Mouse (Mus musculus) mouse trophoblast stem cell (cell line): ENCODE measurements around the gene Gm20388.

Source experiments
- in situ Hi-C, 2 experiments: fragments of 300-500 bp; cut with MseI, MboI; formaldehyde crosslinking; loops; 2 replicates in 1 of 2; 3 replicates in 1 of 2; pipeline ENCODE4 v1.15.1; 2025

The Gm20388 gene

DNA sequence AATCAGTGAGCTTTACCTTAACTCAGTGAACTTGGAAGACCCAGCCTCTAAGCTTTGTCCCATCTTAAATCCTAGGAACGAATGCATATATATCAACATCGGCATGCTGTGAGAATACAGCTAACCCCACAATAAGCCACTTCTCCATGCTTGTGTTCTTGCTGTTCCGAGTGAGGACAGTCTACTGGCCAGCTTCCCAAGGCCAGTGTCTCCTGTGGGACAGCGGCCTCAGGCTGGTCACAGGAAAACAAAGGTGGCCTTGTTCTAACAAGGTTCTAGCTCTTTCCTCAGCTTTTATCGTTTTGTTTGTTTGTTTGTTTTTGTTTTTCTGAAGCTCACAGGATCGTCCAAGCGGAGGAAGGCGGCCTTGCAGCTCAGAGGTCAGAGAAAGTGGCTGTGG is 3823.8 kb downstream of the Gm20388 start:
- in situ Hi-C loops, result no loop called here

DNA sequence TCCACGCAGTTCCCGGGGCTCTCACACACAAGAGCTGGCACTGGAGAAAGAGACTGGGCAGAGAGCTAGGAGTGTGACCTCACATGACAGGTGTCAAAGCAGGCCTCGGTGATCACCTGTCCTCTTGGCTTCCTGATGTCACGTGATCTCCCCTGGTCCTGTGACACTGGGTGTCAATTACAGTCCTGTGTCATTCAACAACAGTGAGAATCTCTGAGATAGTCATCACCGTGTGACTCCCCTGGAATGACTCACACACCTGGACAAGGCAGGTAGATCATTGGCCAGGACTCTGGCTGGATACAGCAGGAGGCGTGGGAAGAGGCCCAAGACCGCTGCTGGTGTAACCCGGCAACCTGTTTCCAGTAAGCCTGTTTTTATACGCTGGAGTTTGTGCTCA is 3826.3 kb downstream of the Gm20388 start:
- in situ Hi-C loops, result no loop called here

DNA sequence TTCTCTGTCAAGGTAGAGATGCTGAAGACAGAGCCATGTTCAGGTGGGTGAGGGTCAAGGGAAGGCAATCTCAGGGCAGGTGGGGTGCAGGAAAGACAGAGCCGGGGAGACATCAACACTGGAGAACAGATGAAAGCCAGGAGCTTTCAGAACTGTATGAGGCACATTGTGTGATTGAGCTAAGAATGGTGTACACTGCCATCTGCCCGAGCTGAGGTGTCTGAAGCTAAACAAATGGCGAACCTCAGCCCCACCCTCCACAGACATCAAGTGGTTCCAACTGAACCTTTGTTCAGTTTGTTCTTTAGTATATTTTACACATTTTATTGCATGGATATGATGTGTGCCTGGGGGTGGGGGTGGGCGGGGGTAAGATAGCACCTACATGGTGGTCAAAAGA is 3829.6 kb downstream of the Gm20388 start:
- in situ Hi-C loops, result no loop called here

DNA sequence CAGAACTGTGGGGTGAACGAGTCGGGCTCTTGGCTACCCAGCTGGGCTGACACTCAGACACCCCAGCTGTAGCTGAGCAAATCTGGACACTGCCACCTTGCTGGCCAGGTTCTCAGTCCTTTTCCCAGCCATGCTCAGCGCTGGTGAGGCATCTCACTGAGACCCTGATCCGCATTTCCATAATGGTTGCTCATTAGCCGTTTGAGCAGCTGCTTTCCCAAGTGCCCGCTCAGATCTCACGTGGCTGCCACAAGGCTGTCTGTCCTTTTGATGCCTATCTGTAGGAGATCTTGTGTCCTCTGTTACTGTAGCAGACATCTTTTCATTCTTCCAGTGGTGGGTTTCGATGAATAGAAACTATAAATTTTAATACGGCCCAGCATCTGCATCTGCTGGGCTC is 3830.6 kb downstream of the Gm20388 start:
- in situ Hi-C loops, result no loop called here

DNA sequence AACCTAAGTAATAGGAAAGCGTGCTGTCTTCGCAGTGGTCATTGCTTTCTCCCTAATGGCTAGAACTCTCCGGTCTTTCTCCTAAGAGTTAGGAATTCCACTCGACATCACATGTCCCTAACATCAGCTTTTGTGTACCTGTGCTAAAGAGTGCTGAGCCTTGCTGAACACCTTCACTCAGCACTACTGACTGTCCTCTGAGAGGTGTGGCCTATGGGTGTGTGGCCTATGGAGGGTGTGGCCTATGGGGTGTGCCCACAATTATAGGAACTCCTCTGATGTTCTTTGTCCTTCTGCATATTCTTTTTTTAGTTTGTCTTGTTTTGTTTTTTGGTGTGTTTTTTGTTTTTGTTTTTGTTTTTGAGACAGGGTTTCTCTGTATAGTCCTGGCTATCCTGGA is 3835.8 kb downstream of the Gm20388 start:
- in situ Hi-C loops, result no loop called here

DNA sequence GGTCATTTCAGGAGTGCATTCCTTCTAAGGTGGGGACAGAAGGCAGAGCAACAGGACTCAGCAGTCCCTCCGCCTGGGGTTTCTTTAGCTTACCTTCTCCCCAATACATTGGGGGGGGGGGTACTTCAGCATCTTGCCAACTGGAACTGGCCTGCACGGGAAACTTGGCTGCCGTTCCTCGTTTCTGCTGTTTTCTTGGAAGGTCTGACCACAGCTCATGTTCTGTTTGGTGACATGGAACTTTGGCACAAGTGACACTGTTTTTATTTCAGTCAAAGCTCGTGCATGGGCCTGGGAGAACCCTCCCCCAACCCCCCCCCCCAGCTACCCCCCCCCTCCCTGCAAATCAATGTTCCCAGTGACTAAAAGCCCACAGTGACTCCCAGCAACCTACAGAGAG is 3837.1 kb downstream of the Gm20388 start:
- in situ Hi-C loops, result no loop called here

DNA sequence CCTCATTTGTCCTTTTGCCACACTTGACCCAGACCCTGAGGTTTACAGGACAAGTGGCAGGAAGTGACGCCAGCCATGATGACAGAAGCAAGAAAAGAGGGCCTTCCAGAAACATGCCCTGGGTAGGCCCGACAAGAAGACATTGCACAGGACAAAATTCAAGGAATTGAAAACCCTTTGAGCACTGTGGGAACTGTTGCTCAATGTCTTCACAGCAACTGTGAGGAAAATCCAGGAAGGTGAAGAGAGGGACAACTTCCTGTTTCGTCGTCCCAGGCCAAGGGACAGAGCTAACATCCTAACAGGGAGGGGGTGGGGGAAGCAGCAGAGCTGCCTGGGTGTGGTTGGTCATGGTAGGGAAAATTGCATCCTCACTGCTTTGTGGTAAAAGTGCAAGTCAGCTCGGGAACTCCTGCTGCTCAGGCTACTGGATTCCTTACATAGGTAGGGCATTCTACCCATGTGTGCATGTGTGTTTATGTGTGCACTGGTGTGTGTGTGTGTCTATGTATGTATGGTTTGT is 3839.6 kb downstream of the Gm20388 start:
- in situ Hi-C loops, result no loop called here

DNA sequence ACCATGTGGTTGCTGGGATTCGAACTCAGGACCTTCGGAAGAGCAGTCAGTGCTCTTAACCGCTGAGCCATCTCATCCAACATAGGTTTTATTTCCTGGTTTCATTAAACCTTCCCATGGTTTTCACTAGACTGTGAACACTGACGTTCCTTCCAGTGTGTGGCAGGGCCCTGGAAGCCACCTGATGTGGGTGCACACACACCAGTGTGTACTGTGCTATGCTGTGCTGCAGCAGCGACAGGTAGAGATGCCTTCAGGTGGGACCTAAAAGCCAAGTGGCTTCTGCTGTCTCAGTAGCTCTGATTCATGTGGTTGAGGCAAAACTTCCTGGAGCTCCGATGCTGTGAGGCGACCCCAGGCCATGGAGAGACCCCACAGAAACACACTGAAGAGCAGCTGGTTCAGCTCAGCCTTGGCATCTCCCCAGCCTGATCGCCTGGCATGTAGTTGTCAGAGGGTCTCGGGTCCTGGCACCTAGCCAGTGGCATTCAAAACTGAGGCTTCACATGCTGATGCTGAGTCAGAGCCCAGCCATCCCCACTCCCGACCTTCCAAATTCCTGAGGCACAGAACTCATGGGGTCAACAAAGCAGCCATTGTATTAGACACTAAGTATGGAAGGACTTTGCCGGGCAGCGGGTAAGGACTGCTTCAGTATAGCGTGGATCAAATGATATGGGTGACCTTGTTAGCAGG is 3842.3 kb downstream of the Gm20388 start:
- in situ Hi-C loops, result no loop called here

DNA sequence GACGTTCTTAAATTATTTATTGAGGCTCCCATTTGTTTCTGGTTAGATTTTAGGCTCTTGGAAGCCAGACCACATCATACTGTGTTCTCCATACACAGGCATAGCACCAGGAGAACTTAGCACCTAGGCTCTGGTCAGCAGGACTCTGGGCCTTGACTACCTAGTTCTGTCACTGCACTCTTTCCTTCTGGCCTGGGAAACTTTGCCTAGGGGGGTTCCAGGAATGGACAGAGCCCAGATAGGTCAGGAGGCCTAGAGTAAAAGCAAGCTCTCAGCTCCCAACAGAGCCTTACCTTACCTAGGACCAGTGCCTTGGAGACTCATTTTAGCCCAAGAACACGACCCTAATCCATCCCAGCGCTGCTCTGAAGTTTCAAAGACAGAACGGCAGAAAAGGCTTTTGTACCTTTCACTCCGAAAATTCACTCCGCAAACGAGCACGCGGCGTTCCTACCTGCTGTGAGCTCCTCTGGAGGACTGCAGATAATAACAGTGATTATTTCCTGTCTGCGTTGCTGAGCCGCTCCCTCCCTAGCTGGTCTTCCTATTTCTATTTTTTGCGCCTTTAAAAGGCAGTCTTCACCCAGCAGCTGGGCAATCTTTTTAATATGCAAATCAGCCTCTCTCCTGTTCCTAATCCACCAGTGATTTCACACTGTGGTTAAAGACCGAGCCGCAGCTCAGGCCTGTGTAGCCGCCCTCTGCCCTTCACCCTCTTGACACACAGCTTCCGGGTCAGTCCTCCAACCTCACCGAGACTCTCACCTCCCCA is 3843.1 kb downstream of the Gm20388 start:
- in situ Hi-C loops, result no loop called here

DNA sequence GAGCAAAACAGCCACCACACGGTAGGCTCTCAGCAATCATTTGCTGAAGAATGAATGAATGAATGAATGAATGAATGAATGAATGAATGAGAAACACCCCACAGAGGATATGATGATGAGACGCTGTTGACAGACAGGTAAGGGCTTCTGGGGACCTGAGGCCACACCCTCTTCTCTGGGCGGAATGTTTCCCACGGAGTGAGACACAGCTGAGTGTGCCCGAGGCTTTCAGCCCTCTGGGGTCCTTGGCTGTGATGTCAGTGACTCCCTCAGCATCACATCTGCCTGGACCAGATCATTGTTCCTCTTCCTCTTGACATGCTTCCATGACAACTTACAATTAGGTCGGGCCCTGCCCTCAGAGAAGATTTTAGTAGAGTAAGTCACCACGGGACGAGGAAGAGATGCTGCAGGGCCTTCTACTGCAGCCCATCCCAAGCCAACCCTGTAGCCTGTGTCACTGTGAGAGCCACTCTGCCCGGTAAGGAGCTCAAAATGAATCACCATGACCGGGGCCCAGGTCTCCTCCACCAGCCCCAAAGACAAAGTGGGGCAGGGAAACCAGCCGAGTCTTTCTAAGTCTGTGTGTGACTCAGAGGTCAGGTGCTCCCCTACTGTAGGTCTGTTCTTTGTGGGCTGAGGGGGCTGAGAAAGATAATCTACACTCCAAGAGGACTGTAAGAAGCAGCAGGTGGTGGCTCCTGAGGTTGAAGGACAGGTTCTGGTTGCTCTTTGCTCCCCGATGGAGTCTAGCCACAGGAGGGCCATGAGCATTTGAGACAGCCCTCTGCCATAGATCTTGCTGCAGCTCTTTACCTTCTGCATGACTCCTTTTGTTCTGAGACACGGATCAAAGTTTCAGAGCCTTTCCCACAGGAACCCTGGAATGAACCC is 3844.1 kb downstream of the Gm20388 start:
- in situ Hi-C loops, result loop anchor here in 1 of 2 experiments (5.0 kb wide), 1 partner anchor 37 kb away; no protein-coding TSS in a partner anchor

DNA sequence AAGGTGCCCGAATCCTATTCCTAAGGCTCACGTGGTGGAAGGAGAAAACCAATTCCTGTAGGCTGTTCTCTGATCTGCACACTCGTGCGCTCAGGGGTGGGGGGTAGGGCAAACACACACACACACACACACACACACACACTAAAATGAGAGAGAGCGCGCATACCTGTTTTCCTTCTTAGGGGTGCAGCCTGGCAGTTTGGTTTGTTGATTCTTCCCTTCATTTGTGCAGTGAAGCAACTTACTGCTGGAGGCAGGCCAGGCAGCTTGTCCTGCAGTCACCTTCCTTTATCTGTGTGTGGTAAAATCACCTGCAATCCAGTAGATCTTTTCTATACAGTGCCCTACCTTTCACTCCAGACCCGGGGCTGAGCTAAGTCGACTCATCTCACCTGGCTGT is 3846.3 kb downstream of the Gm20388 start:
- in situ Hi-C loops, result loop anchor here in 1 of 2 experiments (5.0 kb wide), 1 partner anchor 40 kb away; no protein-coding TSS in a partner anchor

DNA sequence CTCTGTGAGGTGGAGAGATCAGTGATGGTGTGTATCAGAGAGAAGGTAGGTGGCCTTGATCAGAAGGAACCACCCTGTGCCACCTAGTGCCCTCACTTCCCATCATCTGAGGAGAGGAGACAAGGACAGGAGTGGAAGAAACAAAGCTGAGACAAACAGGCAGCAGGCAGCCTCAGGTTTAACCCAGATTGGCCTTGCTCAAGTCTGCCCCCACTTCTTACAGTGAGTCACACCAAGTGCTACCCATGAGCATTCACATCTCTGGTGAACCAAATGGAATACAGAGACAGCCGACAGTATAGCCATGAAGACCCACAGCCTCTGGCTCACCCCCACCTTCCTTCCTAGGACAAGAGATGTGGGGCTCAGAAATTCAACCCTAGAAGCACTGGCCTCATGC is 3848.3 kb downstream of the Gm20388 start:
- in situ Hi-C loops, result loop anchor here in 1 of 2 experiments (5.0 kb wide), 1 partner anchor 42 kb away; no protein-coding TSS in a partner anchor

DNA sequence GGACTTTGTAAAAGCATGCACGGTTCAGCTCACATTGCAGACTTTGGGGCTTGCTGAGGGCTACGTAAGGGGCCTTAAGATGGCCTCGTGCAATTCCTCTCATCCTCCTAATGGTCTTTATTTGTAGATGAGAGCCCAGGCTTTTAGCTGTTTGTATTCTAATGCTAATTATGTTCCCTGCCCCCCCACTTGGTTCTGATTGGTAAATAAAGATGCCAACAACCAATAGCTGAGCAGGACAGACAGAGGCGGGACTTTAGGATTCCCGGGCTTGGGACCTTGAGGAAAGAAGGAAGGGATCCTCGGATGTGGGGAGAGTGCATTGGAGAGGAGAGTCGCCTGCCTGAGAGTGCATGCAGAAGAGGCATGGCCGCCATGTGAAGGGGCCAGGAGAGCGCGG is 3849.3 kb downstream of the Gm20388 start:
- in situ Hi-C loops, result loop anchor here (5.0 kb wide), 2 partner anchors 43 to 63 kb away; no protein-coding TSS in a partner anchor

DNA sequence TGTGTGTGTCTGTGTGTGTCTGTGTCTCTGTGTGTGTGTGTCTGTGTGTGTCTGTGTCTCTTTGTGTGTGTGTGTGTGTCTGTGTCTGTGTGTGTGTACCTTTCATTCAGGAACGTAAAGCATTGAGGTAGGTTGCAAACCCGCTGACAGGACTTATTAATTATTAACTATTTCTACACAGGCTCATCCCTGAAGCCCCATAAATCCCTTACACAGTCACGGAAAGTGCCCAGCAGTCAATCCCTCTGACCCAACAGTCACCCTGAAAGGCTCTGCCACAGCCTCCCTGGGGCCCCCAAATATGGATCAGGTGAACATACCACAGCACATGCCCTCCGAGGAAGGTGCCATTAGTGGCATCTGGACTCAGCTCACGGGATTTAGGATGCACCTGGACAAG is 3849.9 kb downstream of the Gm20388 start:
- in situ Hi-C loops, result loop anchor here in 1 of 2 experiments (5.0 kb wide), 1 partner anchor 63 kb away; no protein-coding TSS in a partner anchor

DNA sequence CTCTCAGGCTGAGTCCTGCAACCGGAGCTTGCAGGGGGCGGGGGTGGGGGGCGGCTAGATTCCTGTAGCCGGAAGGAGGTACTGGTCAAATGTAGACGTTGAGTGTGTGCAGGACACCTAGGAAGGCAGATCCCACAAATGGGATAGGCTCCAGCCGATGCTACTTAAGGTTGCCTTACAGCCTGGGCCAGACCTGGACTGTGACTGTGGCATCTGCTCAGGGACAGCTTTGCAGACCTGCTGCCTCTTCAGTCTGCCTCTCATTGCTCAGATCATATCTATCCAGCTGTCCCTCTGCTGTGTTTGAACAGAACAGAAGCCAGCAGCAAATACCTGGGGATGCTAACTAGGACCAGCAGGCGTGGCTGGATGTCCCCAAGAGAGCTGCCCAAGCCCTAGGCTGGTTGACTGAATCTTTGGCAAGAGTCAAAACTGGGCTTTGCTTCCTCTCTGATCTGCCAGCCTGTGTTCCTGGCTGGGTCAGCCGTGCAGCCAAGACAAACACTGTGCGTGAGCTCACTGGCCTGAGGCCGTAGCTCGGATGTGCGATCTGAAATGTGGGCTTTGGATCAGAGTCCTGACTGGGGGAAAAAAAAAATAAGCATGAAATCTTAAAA is 3850.7 kb downstream of the Gm20388 start:
- in situ Hi-C loops, result loop anchor here in 1 of 2 experiments (5.0 kb wide), 1 partner anchor 64 kb away; no protein-coding TSS in a partner anchor

DNA sequence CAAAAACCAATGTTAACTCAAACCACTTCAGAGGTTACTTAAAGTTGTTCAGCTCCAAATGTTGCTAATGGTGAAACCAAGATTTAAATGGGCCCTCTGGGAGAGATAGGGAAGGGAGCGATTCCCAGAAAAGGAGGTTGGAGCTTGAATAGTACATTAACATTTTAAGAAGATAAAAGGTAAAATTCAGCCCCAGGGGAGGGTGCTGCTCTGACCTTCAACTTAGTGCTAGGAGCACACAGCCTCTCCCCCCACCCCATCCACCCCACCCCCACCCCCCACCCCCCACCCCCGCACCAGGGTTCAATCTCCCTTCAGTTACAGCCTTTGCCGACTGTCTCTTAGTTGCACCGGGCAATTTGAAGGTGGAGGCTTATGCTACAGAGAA is 3851.2 kb downstream of the Gm20388 start:
- in situ Hi-C loops, result loop anchor here in 1 of 2 experiments (5.0 kb wide), 1 partner anchor 65 kb away; no protein-coding TSS in a partner anchor

DNA sequence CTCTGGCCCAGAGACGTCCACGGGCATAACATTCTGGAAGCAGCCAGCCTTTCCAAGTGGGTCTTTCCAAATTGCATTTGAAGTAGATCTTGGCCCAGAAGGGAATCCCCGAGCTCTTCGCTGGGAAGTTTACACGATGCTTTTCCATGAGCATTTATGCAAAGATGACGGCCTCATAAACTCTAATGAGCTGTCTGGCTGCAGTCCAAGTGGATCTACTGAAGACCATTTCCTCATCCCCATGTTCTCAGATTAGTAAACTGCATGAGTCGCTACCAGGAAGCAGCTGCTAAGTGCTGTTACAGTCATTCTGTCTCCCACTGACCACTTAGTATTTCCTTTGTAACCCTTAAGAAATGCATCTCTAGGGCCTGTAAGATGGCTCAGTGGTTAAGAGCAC is 3852.7 kb downstream of the Gm20388 start:
- in situ Hi-C loops, result loop anchor here in 1 of 2 experiments (5.0 kb wide), 1 partner anchor 66 kb away; no protein-coding TSS in a partner anchor

DNA sequence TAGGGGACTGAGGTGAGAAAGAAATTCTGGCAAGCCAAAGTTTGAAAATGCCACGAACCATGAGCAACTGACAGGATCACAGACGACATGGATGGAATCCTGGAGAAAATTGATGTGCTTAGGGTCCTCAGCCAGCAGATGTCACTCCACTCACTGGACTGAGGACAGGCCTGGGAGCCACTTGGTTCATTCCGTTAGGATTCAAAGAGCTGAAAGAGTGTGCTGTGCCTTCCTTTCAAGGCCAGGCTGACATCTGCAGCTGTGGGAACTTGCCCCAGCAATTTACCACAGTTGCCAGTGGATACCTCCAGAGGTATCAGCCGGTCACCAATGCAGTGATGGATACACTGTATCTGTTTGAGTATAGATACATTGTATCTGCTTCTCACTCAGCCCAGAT is 3854.0 kb downstream of the Gm20388 start:
- in situ Hi-C loops, result loop anchor here in 1 of 2 experiments (5.0 kb wide), 1 partner anchor 67 kb away; no protein-coding TSS in a partner anchor

DNA sequence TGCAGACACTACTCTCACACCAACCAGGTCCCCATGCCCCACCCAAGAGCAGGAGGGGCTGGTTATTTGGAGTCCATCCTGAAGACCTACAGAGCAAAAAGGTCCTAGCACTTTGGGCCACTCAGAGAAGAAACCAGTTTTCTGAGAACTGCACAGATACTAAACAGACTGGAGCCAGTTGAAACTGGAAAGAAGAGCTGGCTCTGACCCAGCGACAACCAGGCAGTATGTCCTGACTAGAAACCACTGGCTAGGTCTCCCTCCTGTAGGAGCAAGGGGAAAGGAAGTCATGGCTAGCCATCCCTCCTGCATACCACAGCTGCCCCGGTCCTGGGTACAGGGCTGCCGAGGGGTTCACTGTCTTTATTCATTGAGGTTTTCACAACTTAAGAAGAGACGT is 3855.9 kb downstream of the Gm20388 start:
- in situ Hi-C loops, result no loop called here

DNA sequence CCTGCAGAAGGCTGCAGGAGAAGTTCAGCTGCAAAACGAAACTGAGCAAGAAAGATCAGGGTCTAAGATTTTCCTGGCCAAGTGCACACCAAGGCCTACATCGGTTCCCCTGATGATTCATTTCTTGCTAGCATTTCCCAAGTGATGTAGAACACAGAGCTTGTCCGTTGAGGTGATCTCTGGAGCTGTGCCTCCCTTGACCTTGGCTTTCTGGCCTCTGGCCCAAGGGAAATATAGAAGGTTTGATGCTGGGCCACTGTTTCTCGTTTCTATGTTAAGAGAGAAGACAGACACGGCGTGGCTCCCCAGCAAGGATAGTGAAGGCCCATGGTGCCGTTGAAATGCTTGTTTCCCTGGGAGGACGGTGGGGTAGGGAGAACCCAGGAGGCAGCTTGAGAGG is 3857.2 kb downstream of the Gm20388 start:
- in situ Hi-C loops, result no loop called here
